Mouse (Mus musculus) hematopoietic stem cell, adult 5-6 weeks (primary cell): Measurements from ENCODE around the gene Tmed9. TPM values are rescaled to one million over a fixed set of nuclear protein-coding genes. Genes with fewer than 3 reads are reported as not detected.

ENCODE experiments used
- ATAC-seq, 2 experiments: fragments of 125-278 bp in 1 of 2; replicated peaks in 1 of 2; 2 replicates each; pipeline ENCODE4 v1.8.0; 2016 to 2017; ENCODE audit warnings: inconsistent platforms in 2 of 2, mild to moderate bottlenecking in 2 of 2, moderate number of reproducible peaks in 2 of 2, low read depth in 1 of 2, moderate TSS enrichment in 1 of 2; ENCODE audit not compliant: low FRiP score in 2 of 2, poor library complexity in 2 of 2, severe bottlenecking in 2 of 2, insufficient read depth in 1 of 2, low TSS enrichment in 1 of 2
- total RNA-seq: library from RNA; stranded (forward); fragments of 172-1452, 232-1000 nt; gene quantifications from 2 replicates; pipeline ENCODE4 v1.2.3, GENCODE M21; 2017

Tmed9 gene
- total RNA-seq, 1 experiment from 2014 or later = 114 TPM

DNA sequence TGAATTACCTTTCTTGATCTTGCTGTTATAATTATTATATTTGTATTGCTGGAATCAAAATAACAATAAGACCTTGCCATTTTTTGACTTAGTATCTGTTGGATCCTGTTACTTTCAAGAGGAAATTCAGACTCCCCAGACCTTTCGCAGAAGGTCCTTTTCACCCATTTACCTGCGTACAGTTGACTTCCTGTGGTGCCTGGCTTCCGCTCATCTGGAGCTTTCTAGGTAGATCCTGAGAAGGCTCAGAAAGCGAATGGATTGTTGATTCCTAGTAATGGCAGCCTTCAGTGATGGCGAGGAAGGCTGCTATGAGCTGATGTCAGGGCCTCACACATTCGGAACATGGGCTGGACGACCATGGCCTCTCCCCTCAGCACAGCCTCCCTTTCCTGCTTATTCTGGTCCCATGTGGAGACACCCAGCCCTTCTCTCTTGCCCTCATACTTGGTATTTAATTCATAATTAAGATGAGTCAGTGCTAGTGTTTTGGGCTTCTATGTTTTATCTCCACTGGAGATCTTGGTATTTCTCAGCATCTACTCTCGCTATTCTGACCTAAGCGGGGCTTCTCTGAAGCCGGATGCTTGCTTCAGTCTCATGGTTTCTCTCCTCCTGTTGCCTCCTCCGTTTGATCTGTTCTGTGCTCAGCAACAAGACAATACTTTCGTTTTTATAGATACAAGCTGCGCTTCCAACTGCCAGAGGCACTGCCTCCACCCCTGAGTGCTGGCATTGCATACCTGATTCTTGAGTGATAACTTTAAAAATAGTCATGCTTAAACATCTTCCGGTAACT is 62.9 kb downstream of the Tmed9 start:
- ATAC-seq = no peak

DNA sequence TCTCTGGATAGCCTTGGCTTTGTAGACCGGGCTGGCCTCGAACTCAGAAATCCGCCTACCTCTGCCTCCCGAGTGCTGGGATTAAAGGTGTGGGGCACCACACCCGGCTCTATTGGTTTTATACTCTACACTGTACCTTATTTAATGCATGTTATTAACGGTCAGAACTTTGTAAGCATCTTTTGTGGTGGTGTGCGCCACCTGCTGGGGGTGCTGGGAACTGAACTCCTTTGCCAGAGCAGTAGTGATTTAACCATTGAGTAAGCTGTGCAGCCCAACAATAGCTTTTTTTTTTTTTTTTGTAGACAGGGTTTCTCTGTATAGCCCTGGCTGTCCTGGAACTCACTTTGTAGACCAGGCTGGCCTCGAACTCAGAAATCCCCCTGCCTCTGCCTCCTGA is 66.9 kb downstream of the Tmed9 start:
- peak; percentile 75 to 79 for ATAC-seq

DNA sequence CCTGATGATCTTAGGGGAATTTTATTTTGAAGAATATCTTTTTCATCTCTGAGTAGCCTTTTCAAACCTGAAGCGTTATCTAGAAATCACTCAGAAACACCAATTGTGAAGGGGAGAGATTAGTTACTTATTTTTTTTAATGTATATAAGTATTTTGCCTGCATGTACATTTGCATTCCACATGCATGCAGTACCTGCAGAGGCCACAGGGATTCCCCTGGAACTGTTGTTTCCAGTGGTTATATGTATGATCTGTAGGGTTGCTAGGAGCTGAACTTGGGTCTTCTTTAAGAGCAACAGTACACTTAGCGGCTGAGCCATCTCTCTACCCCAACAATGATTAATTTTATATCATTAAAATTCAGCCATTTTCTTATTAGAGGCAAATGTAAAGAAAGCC is 71.0 kb downstream of the Tmed9 start:
- ATAC-seq = 0 out of 4 replicates have a peak, but pooled peaks of 1 of the 2 experiments have one; percentile 27

Other genes starting within 250 kb of the Tmed9 start
- gene Mxd3, start 243.9 kb upstream of the Tmed9 start, total RNA-seq = 5.2 and 8.9 TPM in 2 replicates
- gene Lman2, start 210.9 kb upstream of the Tmed9 start, total RNA-seq = 72.6 and 80.7 TPM in 2 replicates
- gene Rgs14, start 204.0 kb upstream of the Tmed9 start, total RNA-seq = 10.7 and 13.7 TPM in 2 replicates
- gene Slc34a1, start 175.5 kb upstream of the Tmed9 start, total RNA-seq = not detected in 2 replicates
- gene Pfn3, start 158.5 kb upstream of the Tmed9 start, total RNA-seq = not detected in 2 replicates
- gene F12, start 146.9 kb upstream of the Tmed9 start, total RNA-seq = not detected in 2 replicates
- 77.8 and 80.9 TPM in 2 replicates for gene Grk6, start 128.7 kb upstream of the Tmed9 start, total RNA-seq
- 0.25 TPM in 1 of 2 replicates, not detected in the other for gene Prr7, start 109.5 kb upstream of the Tmed9 start, total RNA-seq
- gene Dbn1, start 85.6 kb upstream of the Tmed9 start, total RNA-seq = 0.60 and 2.3 TPM in 2 replicates
- gene Pdlim7, start 60.1 kb upstream of the Tmed9 start, total RNA-seq = 8.1 and 10.0 TPM in 2 replicates
- 4.1 and 15.5 TPM in 2 replicates for gene Dok3, start 44.4 kb upstream of the Tmed9 start, total RNA-seq
- 53.7 and 58.2 TPM in 2 replicates for gene Ddx41, start 37.1 kb upstream of the Tmed9 start, total RNA-seq
- 25.6 and 35.0 TPM in 2 replicates for gene Fam193b, start 2.6 kb upstream of the Tmed9 start, total RNA-seq
- gene B4galt7, start 26.2 kb downstream of the Tmed9 start, total RNA-seq = 7.6 and 8.3 TPM in 2 replicates
- 56.5 and 58.0 TPM in 2 replicates for gene Caml, start 49.3 kb downstream of the Tmed9 start, total RNA-seq
- 109 and 122 TPM in 2 replicates for gene Ddx46, start 61.3 kb downstream of the Tmed9 start, total RNA-seq
- 42.1 and 47.4 TPM in 2 replicates for gene B230219D22Rik, start 119.4 kb downstream of the Tmed9 start, total RNA-seq
- 38.1 and 46.1 TPM in 2 replicates for gene Txndc15, start 140.9 kb downstream of the Tmed9 start, total RNA-seq
- 4.5 and 26.2 TPM in 2 replicates for gene Pcbd2, start 153.6 kb downstream of the Tmed9 start, total RNA-seq
- 1.5 TPM in 1 of 2 replicates, not detected in the other for gene Catsper3, start 210.8 kb downstream of the Tmed9 start, total RNA-seq